Mouse (Mus musculus) stomach, embryonic 16.5 days (tissue): ENCODE measurements around the gene Xpnpep3. TPM values are rescaled to one million over a fixed set of nuclear protein-coding genes. Genes with fewer than 3 reads are reported as not detected.

Source experiments
- ATAC-seq: fragments of 200-750 bp; cut with Nextera tagmentation; 2 replicates; pipeline ENCODE4 v1.8.0; 2017; ENCODE audit warnings: moderate number of reproducible peaks, moderate TSS enrichment; ENCODE audit not compliant: insufficient read depth, low FRiP score
- H3K27ac ChIP-seq: fragments of 300-500 bp; sonication (generic); 2 replicates; pipeline ENCODE4 v1.5.1; 2014; ENCODE audit warnings: low read length
- H3K27me3 ChIP-seq: fragments of 300-500 bp; sonication (generic); 2 replicates; pipeline ENCODE4 v1.6.1; 2014; ENCODE audit warnings: low read length, control low read depth, mixed read lengths; ENCODE audit not compliant: control insufficient read depth, insufficient read depth
- H3K36me3 ChIP-seq: fragments of 300-500 bp; sonication (generic); 2 replicates; pipeline ENCODE4 v1.6.1; 2014; ENCODE audit warnings: low read length; ENCODE audit not compliant: control insufficient read depth, insufficient read depth
- H3K4me1 ChIP-seq: fragments of 300-500 bp; sonication (generic); 2 replicates; pipeline ENCODE4 v1.6.1; 2014; ENCODE audit warnings: low read length, control low read depth, mixed read lengths; ENCODE audit not compliant: control insufficient read depth, insufficient read depth
- H3K4me2 ChIP-seq: fragments of 300-500 bp; sonication (generic); 2 replicates; pipeline ENCODE4 v1.6.1; 2014; ENCODE audit warnings: low read depth, low read length, mixed read lengths
- H3K4me3 ChIP-seq: fragments of 300-500 bp; sonication (generic); replicated peaks from 2 replicates; pipeline ENCODE4 v1.5.1; 2014; ENCODE audit warnings: mild to moderate bottlenecking, low read length
- H3K9ac ChIP-seq: fragments of 300-500 bp; sonication (generic); 2 replicates; pipeline ENCODE4 v1.6.1; 2014; ENCODE audit warnings: low read length
- H3K9me3 ChIP-seq: fragments of 300-500 bp; sonication (generic); replicated peaks from 2 replicates; pipeline ENCODE4 v1.6.1; 2016; ENCODE audit warnings: low read length, control low read depth; ENCODE audit not compliant: control insufficient read depth
- WGBS: fragments of 180-500 bp; shearing (Covaris S2); extraction: QIAGEN DNeasy Blood & Tissue Kit; methylation state at CpG from one replicate; pipeline ENCODE4 v1.1.7; 2014; 5-methylcytosine and 5-hydroxymethylcytosine counted together
- polyA plus RNA-seq: library from polyadenylated mRNA; unstranded; fragments of >200 nt; fragmentation: Nextera tagmentation; extraction: Ambion mirVana; gene quantifications from 2 replicates; pipeline ENCODE4 v1.2.1, GENCODE M21; 2015

Gene Xpnpep3
- polyA plus RNA-seq, 1 experiment from 2014 or later, result 11.1 TPM

DNA sequence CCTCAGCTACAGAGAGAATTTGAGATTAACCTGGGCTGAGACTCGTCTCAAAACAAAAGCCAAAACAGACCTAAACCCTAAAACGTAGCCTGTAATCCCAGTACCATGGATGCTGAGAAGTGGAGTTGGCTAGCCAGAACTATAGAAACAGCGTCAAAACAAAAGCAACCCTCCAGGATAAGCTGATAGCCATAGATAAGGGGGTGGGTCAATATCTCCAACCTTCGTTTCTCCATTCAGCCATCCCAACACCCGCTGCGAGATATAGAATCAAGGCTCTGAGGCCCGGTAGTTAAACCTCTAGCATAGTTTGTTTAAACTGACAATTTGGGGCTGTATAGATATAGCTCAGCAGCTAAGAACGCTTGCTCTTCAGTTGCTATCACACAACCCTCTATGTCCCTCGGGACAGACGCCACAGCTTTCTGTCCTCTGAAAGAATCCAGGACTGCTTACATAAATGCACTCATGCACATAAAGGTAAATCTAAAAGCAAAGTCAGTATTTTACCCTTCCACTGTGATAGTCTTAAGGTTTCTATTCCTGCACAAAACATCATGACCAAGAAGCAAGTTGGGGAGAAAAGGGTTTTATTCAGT lies 38.4 kb upstream of the Xpnpep3 start:
- Histone ChIP-seq H3K9ac (0 out of 2 replicates have a peak overlapping the region, but pooled peaks have one; percentile 9), H3K36me3 (no peaks in the 10 kb centered on the region; the same call in 1 of the 2 replicates), H3K4me1 (peaks cover 14% of the 10 kb centered on the region), H3K27ac (peak overlapping the region; percentile 90), H3K27me3 (no peaks in the 10 kb centered on the region), H3K4me3 (no peak overlapping the region; the same call in 1 of the 2 replicates), H3K9me3 (no peaks in the 10 kb centered on the region), H3K4me2 (peak overlapping the region; percentile 92)
- 35% methylated on average over 10 of the region's 10 CpGs for WGBS
- ATAC-seq, result no peak

DNA sequence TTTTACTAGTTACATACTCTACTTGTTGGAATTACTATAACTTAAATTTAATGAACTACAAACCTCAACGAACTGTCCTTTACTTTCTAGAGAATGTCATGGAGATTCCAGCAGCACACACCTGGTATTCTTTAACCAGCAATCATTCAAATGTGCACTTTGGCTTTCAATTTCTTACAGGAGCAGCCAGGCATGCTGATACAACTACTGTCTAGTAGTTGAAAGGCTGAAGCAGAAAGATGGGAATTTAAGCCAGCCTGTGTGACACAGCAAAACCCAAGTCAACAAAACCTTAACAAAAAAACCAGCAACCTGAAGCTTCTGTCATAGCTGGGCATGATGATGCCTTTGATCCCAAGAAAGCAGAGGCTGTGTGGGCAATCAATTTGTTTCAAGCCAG lies 37.4 kb upstream of the Xpnpep3 start:
- no peak for ATAC-seq
- WGBS, result 84% methylated on average over 1 of the region's 1 CpGs
- H3K36me3 ChIP-seq, result peaks cover 3% of the 10 kb centered on the region; the same call in 1 of the 2 replicates

DNA sequence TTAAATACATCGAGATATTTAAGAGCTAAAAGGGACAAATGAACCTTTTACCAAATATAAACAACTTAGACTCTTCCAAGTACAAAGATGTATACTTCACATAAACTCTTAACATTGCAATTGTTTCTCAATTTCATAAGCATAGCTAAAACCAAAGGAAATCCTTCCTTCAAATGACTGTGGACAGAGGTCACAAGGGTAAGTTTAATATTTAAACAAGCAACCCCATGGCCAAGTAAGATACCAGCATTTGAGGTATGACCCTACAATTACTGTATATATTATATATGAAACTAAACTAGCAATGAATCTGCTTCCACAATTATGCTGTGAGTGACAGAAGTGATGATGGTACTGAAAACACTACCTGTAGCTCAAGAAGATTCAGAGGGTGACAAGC lies 35.7 kb upstream of the Xpnpep3 start:
- 81% methylated on average over 1 of the region's 1 CpGs for WGBS
- Histone ChIP-seq H3K27me3 (no peaks in the 10 kb centered on the region), H3K27ac (no peak overlapping the region), H3K4me1 (peaks cover 8% of the 10 kb centered on the region), H3K4me2 (no peak overlapping the region), H3K9ac (no peak overlapping the region), H3K4me3 (no peak overlapping the region), H3K9me3 (no peaks in the 10 kb centered on the region), H3K36me3 (peaks cover 7% of the 10 kb centered on the region; the same call in 1 of the 2 replicates)
- no peak for ATAC-seq

More for the DNA sequence above, 37.4 kb upstream of the Xpnpep3 start:
- H3K4me2 ChIP-seq, result no peak overlapping the region
- no peak overlapping the region for H3K9ac ChIP-seq
- H3K4me3 ChIP-seq, result no peak overlapping the region
- no peak overlapping the region for H3K27ac ChIP-seq
- no peaks in the 10 kb centered on the region for H3K27me3 ChIP-seq
- peaks cover 14% of the 10 kb centered on the region for H3K4me1 ChIP-seq
- H3K9me3 ChIP-seq, result no peaks in the 10 kb centered on the region

DNA sequence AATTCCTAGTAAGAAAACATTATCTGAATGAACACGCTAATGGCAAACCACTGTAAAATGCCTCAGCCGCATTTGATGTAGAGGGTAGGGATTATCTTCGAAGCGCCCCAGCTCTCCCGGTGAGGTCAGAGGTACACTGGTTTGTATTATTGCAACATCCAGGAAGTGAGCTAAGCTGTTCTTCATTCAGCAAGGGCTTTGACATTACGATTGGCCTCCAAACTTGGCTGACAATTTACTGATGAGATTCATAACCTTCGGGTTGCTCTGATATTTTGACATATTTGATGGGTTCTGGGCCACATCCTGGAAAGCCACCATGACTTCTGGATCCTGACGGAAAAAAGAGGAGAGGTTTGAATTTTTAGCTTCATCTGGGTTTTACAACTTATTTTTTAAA lies 34.7 kb upstream of the Xpnpep3 start:
- Histone ChIP-seq H3K4me2 (no peak overlapping the region), H3K9ac (no peak overlapping the region), H3K27me3 (no peaks in the 10 kb centered on the region), H3K27ac (no peak overlapping the region), H3K4me3 (no peak overlapping the region), H3K36me3 (peaks cover 7% of the 10 kb centered on the region), H3K9me3 (no peaks in the 10 kb centered on the region), H3K4me1 (no peaks in the 10 kb centered on the region)
- 82% methylated on average over 8 of the region's 8 CpGs for WGBS
- no peak for ATAC-seq

DNA sequence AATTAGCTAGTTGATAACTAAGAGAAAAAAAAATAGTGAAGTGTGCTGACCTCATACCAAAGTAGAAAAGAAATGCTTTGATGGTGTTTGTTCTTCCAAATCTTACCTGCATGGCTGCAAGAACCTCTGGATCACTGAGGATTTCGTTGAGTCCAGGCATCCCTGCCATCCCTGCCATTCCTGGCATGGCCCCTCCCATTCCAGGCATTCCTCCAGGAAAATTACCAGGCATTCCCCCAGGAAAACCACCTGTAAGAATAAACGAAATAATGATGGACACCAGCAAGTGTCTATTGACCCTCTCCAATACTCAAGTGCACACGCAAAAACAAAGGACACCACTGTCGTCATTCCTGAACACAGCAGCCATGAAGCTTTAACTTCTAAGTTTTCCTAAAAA lies 33.7 kb upstream of the Xpnpep3 start:
- H3K9ac ChIP-seq, result no peak overlapping the region
- H3K36me3 ChIP-seq, result peaks cover 12% of the 10 kb centered on the region
- no peaks in the 10 kb centered on the region for H3K27me3 ChIP-seq
- H3K4me2 ChIP-seq, result no peak overlapping the region
- no peak overlapping the region for H3K27ac ChIP-seq
- no peak overlapping the region for H3K4me3 ChIP-seq
- no peaks in the 10 kb centered on the region for H3K9me3 ChIP-seq
- WGBS, result 78% methylated on average over 4 of the region's 4 CpGs
- H3K4me1 ChIP-seq, result no peaks in the 10 kb centered on the region
- no peak for ATAC-seq

DNA sequence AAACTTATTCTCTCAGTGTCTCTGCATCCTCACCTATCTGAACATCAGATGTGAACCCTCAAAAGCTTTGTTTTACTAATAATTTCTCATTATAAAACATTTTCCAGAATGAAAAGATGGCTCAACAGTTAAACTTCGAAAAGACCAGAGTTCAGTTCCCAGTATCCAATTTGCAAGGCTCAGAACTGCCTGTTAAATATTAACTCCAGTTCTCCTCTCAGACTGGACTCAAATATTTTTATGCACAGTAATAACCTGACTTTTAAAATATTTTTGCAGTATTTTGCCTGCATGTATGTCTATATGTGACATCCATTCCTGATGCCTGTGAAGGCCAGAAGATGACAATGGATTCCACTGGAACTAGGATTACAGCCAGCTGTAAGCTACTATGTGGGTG lies 31.3 kb upstream of the Xpnpep3 start:
- Histone ChIP-seq H3K9ac (no peak overlapping the region), H3K4me2 (no peak overlapping the region), H3K4me1 (no peaks in the 10 kb centered on the region), H3K27ac (no peak overlapping the region), H3K9me3 (no peaks in the 10 kb centered on the region), H3K27me3 (no peaks in the 10 kb centered on the region), H3K4me3 (no peak overlapping the region), H3K36me3 (peaks cover 12% of the 10 kb centered on the region)
- WGBS, result 82% methylated on average over 1 of the region's 1 CpGs
- no peak for ATAC-seq

DNA sequence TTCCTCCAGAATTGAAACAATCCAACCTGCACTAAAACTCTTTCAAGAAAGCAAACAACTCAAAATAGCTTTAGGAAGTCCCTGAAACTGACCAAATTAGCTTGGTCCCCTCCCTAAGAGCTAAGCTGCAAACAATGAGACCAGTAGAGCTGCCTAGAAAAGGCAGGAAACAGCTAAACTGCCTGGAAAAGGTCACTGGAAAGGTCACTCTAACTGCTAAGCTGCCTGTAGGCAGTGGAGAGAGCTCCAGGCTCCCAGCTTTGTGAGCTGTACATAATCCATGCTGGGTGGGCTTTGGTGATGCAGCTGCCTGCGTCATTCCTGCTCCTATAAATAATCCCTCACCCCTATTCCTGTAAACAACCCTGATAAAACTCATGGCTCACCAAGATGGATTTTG lies 29.6 kb upstream of the Xpnpep3 start:
- no peak overlapping the region for H3K4me3 ChIP-seq
- H3K27me3 ChIP-seq, result no peaks in the 10 kb centered on the region
- H3K36me3 ChIP-seq, result peaks cover 12% of the 10 kb centered on the region
- no peak overlapping the region for H3K27ac ChIP-seq
- no peak overlapping the region for H3K4me2 ChIP-seq
- 66% methylated on average over 1 of the region's 1 CpGs for WGBS
- no peak overlapping the region for H3K9ac ChIP-seq
- H3K9me3 ChIP-seq, result no peaks in the 10 kb centered on the region
- no peaks in the 10 kb centered on the region for H3K4me1 ChIP-seq
- no peak for ATAC-seq

DNA sequence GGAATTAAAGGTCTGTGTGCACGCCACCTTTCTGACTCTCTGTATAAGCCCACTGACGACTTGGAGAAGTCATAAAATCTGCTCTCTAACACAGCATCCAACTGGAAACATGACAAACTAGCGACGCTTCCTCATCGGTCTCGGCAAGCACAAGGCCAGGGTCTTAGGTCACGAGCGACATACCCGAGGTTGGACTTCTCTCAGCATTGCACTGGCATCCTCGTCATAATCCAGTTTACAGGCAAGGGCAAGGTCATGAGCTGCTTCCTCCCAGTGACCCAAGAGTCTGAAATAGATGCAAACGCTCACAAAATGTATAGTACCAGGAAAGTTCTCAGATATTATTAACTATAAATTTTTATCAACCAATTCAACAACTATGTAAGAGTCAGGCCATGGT lies 25.3 kb upstream of the Xpnpep3 start:
- Histone ChIP-seq H3K4me1 (no peaks in the 10 kb centered on the region), H3K4me2 (no peak overlapping the region), H3K9me3 (no peaks in the 10 kb centered on the region), H3K27me3 (no peaks in the 10 kb centered on the region), H3K4me3 (no peak overlapping the region), H3K27ac (no peak overlapping the region), H3K36me3 (peaks cover 10% of the 10 kb centered on the region), H3K9ac (no peak overlapping the region)
- ATAC-seq, result no peak
- WGBS, result 88% methylated on average over 11 of the region's 11 CpGs

DNA sequence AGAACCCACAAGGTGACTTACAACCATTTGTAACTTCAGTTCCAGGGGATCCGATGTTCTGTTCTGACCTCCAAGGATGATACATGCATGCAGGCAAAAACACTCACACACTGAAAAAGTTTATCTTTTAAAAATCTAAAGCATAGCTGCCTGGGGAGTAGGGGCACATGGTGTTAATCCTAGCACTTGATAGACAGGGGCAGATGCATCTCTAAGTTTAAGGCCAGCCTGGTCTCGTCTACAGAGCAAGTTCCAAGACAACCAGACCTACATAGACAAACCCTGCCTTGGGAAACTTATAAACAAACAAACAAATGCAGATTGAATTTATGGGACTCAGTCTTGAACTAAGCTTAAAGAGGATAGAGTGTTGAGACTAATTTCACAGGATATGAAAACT lies 21.1 kb upstream of the Xpnpep3 start:
- H3K4me2 ChIP-seq, result no peak overlapping the region
- no peak overlapping the region for H3K9ac ChIP-seq
- H3K36me3 ChIP-seq, result peaks cover 4% of the 10 kb centered on the region; the same call in 1 of the 2 replicates
- H3K27ac ChIP-seq, result no peak overlapping the region
- 69% methylated on average over 2 of the region's 2 CpGs for WGBS
- H3K4me1 ChIP-seq, result no peaks in the 10 kb centered on the region
- H3K27me3 ChIP-seq, result no peaks in the 10 kb centered on the region
- H3K9me3 ChIP-seq, result no peaks in the 10 kb centered on the region
- no peak overlapping the region for H3K4me3 ChIP-seq
- no peak for ATAC-seq
